Mouse (Mus musculus) ovary, postnatal 36 days (tissue): ENCODE measurements at regions not wholly inside any gene's neighbourhood (a gene's known extent, or its start where the extent isn't known, plus 50 kb on each side); places are given as distances from the start of the nearest gene placed in this dataset.

ENCODE experiments used
- DNase-seq: peaks from one replicate; pipeline ENCODE4 v3.0.0; 2022; ENCODE audit warnings: low spot score, mixed read lengths

GRCm38 (mm10) chr15:40388806-40389205 lies 254.6 kb downstream of the 9330182O14Rik start:
- DNase-seq = no peak

- DNase-seq = no peak
Observed at GRCm38 (mm10) chr15:40435156-40435555, 301.0 kb downstream of the 9330182O14Rik start.

DNA sequence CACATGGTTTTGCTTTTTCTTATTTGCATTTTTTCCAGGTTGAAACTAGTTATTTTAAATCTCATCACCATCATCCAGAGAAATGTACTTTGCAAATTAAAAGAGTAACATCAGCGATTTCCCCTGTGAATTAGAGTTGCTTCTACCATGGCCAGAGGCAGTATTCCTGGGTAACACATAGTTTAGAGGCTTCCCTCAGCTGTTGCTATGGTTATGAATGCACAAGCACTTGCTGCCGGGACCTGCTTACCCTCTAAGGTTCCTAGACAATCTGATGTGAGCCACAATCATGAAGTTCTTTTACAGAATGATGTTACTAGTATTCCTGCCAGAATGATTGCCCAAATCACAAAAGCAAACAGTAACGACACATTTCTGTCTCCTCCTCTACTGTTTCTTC lies 302.5 kb downstream of the 9330182O14Rik start:
- no peak for DNase-seq

DNA sequence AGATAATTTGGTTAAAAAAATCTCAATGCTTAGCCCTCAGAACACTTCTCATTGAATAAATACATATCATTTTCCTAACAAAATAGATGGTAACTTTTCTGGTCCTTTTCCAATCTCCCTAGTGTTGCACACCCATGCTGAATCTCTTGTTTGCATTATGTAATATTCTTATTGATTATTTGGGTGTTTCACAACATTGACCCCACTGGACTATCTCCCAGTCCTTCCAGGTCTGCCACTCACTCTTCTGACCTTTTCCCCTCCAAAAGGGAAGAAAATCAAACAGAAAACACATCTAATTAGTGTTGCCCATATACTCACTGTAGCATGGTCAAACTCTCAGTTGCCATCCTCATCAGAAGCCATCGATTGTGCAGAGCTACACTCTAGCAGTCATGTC lies 305.7 kb downstream of the 9330182O14Rik start:
- DNase-seq = no peak

GRCm38 (mm10) chr15:40448623-40449022 lies 314.5 kb downstream of the 9330182O14Rik start:
- no peak for DNase-seq

DNA sequence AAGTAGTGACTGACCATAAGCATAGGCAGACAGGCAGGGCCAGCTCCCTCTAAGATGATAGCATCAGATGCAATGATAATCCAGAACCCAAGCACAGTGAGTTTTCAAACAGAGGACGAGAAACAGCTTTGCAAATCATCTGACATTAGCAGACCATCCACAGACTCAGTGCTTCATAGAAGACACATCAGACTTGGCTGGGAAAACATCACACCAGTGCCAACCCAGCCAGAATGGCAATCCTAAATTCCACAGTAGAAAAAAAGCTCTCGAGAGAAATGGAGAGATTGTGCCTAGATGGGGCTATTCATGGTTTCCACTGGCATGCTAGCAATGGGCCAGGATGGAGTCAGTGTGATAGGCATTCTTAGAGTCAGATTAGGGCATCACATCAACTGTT lies 319.1 kb downstream of the 9330182O14Rik start:
- DNase-seq = no peak

DNA sequence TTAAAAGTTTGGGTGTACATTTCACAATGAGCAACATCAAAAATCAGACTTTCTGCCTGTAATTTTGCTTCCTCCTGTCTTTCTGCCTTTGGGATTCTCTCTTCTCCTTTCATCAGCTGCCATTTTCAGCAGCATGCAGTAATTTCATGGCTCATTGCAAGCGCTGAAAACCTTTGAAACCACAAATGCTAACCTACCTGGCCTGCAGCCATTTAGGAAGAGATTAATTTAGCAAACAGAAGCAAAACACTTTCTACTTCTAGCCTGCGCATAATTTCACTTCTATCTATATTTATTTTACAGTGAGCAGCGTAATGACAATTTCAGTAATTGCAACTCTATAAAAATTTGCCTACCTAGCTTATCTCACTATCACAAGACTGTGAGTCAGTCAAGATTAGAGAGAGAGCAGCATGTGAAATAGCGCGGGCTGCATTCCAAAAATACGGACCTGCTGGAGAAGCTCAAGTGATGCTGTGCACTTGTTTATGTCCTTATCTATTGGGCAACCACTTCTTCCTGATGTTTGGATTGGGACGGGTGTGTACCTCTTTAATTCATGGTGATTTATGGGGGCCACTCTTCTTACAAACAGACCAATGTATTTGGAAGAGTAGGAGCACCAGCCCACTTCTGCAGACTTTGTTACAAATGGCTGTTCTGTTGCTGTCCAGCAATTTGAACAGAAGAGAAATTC lies 341.6 kb downstream of the 9330182O14Rik start:
- DNase-seq = peak; percentile 10

DNA sequence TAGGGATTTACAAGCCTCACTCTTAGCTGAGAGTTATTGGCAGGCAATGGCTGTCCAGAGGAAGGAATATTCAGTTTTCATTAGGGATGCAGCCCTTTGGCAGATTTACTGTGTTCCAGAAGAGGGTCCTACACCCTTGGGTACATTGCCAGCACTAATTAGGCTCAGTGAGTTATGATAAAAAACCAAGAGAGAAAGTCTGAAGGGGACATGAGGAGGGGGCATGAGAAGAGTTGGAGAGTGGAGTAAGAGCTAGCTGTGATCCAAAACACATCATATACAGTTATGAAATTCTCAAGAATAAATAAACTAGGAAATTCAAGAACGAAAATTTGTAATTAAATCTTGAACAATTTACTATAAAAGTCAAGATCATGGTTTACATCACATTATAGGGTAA lies 346.2 kb downstream of the 9330182O14Rik start:
- DNase-seq = no peak

GRCm38 (mm10) chr15:40481239-40481638 lies 347.1 kb downstream of the 9330182O14Rik start:
- no peak for DNase-seq

- DNase-seq = no peak
Observed at GRCm38 (mm10) chr15:40485997-40486396, 351.8 kb downstream of the 9330182O14Rik start.

- DNase-seq = no peak
Observed at GRCm38 (mm10) chr15:40501180-40502125, 367.3 kb downstream of the 9330182O14Rik start.

GRCm38 (mm10) chr15:40510826-40511225 lies 376.7 kb downstream of the 9330182O14Rik start:
- DNase-seq = no peak

GRCm38 (mm10) chr15:40524350-40524749 lies 390.2 kb downstream of the 9330182O14Rik start:
- no peak for DNase-seq

- no peak for DNase-seq
Observed at GRCm38 (mm10) chr15:40533451-40533873, 399.3 kb downstream of the 9330182O14Rik start.

GRCm38 (mm10) chr15:40561661-40562060 lies 427.5 kb downstream of the 9330182O14Rik start:
- no peak for DNase-seq

DNA sequence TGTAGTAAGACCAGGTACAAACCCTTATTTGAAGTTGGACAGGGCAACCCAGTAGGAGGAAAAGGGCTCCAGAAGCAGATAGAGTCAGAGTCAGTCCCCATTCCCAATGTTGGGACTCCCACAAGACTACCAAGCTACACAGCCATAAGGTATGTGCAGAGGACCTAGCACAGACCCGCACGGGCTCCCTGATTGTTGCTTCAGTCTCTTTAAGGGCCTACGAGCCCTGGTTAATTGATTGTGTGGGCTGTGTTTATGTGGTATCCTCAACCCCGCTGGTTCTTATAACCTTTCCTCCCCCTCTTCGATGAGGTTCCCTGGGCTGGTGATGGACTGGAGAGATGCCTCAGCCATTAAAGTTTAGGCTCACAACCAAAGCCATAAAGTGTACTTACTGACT lies 431.6 kb downstream of the 9330182O14Rik start:
- DNase-seq = no peak

DNA sequence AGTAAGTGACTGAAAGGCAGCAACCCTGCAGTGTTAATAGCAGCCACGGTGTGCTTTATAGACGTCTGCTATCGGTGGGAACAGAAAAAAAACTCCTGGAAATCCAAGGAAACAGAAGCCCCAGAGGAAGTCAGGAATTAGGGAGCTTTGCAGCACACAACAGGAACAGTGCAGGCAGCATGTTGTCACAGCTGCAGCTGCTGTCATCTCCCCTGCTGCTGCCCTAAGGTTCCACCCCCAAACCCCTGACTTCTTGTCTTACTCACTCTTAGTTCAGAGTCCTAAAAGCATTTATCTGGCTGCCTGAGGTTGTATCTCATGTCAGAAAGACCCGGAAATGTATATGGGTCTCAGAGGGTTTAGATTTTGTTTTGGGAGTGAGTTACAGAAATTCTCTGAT lies 432.3 kb downstream of the 9330182O14Rik start:
- DNase-seq = no peak

GRCm38 (mm10) chr15:40568701-40569100 lies 434.5 kb downstream of the 9330182O14Rik start:
- no peak for DNase-seq
